ENCODE assay signal across 20 mouse cellular contexts in the genomic region with DNA sequence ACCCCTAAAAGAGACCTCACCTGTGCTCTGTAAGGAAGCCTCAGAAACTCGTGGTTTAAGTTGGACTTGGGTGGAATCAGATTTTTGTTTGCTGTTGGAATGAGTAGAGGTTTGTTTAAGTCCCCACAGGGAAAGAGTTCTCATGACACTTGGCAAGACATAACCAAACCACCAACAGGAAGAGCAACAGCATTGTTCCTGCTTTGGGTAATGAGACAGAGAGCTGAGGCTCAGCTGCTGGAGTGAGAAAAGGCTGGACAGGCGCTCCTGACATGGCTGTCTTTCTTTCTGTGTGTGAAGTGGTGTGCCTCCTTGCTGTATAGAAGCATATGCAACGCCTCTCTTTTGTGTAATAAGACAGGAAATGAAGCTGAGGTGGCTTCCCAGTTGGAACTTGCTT.
DNase-seq lines count a peak whose midpoint lies in the region; ATAC-seq and TF ChIP-seq lines count a peak whose summit lies in the region.
"Had no signal": no experiment of that assay in that cellular context is flagged by ENCODE, and none has a peak within 500 bp of the region (broad histone marks: within the 10 kb centered on the region; RNA-seq: fewer than 3 reads in every experiment).

No protein-coding gene starts in this region.

- no peaks in the 10 kb centered on the region for H3K9me3 ChIP-seq in heart, embryonic 15.5 days (replicated peaks)
- H3K9me3 ChIP-seq in heart, embryonic 11.5 days (replicated peaks; ENCODE audit: control insufficient read depth, low read length): no peaks in the 10 kb centered on the region
- H3K9me3 ChIP-seq in lung, postnatal 0 days (ENCODE audit: low read length): no peaks in the 10 kb centered on the region
- H3K9me3 ChIP-seq: embryonic facial prominence, embryonic 15.5 days; forebrain, embryonic 10.5 days; hindbrain, embryonic 13.5 days; intestine, embryonic 15.5 days had no signal

- no peak overlapping the region for H3K9ac ChIP-seq in heart, embryonic 15.5 days
- no peak overlapping the region for H3K9ac ChIP-seq in heart, embryonic 11.5 days (ENCODE audit: low read depth, low read length)
- no peak overlapping the region for H3K9ac ChIP-seq in lung, postnatal 0 days (replicated peaks; ENCODE audit: low read depth)
- H3K9ac ChIP-seq: embryonic facial prominence, embryonic 15.5 days; hindbrain, embryonic 13.5 days; intestine, embryonic 15.5 days had no signal

- TF ChIP-seq CTCF in gastrocnemius, adult 2 months (IDR thresholded peaks at IDR 0.05): no peak
- no peak for TF ChIP-seq CTCF in lung, postnatal 0 days (IDR thresholded peaks at IDR 0.05)

- peak overlapping the region; percentile 48; the same call in 1 of the 2 replicates for H3K27ac ChIP-seq in gastrocnemius, adult 2 months
- H3K27ac ChIP-seq in heart, embryonic 15.5 days: peak overlapping the region; percentile 65
- no peak overlapping the region for H3K27ac ChIP-seq in heart, embryonic 11.5 days (ENCODE audit: low read depth, low read length)
- H3K27ac ChIP-seq in lung, postnatal 0 days (ENCODE audit: low read length): peak overlapping the region; percentile 26; the same call in 1 of the 2 replicates
- H3K27ac ChIP-seq: embryonic facial prominence, embryonic 15.5 days; forebrain, embryonic 10.5 days; hindbrain, embryonic 13.5 days; intestine, embryonic 15.5 days had no signal

- H3K4me1 ChIP-seq in heart, embryonic 15.5 days (replicated peaks): peaks cover 23% of the 10 kb centered on the region
- peaks cover 3% of the 10 kb centered on the region; the same call in 1 of the 2 replicates for H3K4me1 ChIP-seq in heart, embryonic 11.5 days (ENCODE audit: control insufficient read depth, insufficient read depth, low read length)
- H3K4me1 ChIP-seq in lung, postnatal 0 days (ENCODE audit: insufficient read depth, low read depth, low read length): 0 out of 2 replicates have a peak, but pooled peaks cover 5% of the 10 kb centered on the region
- H3K4me1 ChIP-seq: hindbrain, embryonic 13.5 days; intestine, embryonic 15.5 days had no signal

- H3K4me2 ChIP-seq in heart, embryonic 15.5 days: no peak overlapping the region
- H3K4me2 ChIP-seq in heart, embryonic 11.5 days: no peak overlapping the region
- 0 out of 2 replicates have a peak overlapping the region, but pooled peaks have one; percentile 12 for H3K4me2 ChIP-seq in lung, postnatal 0 days (replicated peaks; ENCODE audit: low read depth, low read length)
- H3K4me2 ChIP-seq: embryonic facial prominence, embryonic 15.5 days; hindbrain, embryonic 13.5 days; intestine, embryonic 15.5 days had no signal

- TF ChIP-seq EP300 in lung, postnatal 0 days (IDR thresholded peaks at IDR 0.05): no peak

- intact Hi-C loops in gastrocnemius, adult 2 months (cut with DNase I): no loop called here

- H3K36me3 ChIP-seq in heart, embryonic 15.5 days: no peaks in the 10 kb centered on the region
- no peaks in the 10 kb centered on the region for H3K36me3 ChIP-seq in heart, embryonic 11.5 days (ENCODE audit: control insufficient read depth, insufficient read depth, low read length)
- H3K36me3 ChIP-seq in lung, postnatal 0 days (ENCODE audit: insufficient read depth, low read length): no peaks in the 10 kb centered on the region
- H3K36me3 ChIP-seq: embryonic facial prominence, embryonic 15.5 days; forebrain, embryonic 10.5 days; hindbrain, embryonic 13.5 days; intestine, embryonic 15.5 days had no signal

- no peak overlapping the region for H3K4me3 ChIP-seq in gastrocnemius, adult 2 months
- H3K4me3 ChIP-seq in heart, embryonic 15.5 days: no peak overlapping the region
- no peak overlapping the region for H3K4me3 ChIP-seq in heart, embryonic 11.5 days (ENCODE audit: low read depth, low read length)
- no peak overlapping the region for H3K4me3 ChIP-seq in lung, postnatal 0 days (ENCODE audit: low read depth, low read length)
- H3K4me3 ChIP-seq: embryonic facial prominence, embryonic 15.5 days; erythroblast, embryonic 14.5 days; forebrain, embryonic 10.5 days; hindbrain, embryonic 13.5 days; intestine, embryonic 15.5 days had no signal

- no peaks in the 10 kb centered on the region for H3K27me3 ChIP-seq in heart, embryonic 15.5 days
- no peaks in the 10 kb centered on the region for H3K27me3 ChIP-seq in heart, embryonic 11.5 days (ENCODE audit: control insufficient read depth, insufficient read depth, low read length)
- H3K27me3 ChIP-seq in lung, postnatal 0 days (replicated peaks; ENCODE audit: insufficient read depth, low read length): no peaks in the 10 kb centered on the region
- H3K27me3 ChIP-seq: embryonic facial prominence, embryonic 15.5 days; hindbrain, embryonic 13.5 days; intestine, embryonic 15.5 days had no signal

- ATAC-seq in heart, embryonic 15.5 days (replicated peaks; ENCODE audit: insufficient number of reproducible peaks, insufficient read depth, low FRiP score, low read depth): no peak
- no peak for ATAC-seq in heart, embryonic 11.5 days (replicated peaks; ENCODE audit: insufficient number of reproducible peaks, low FRiP score, low TSS enrichment)
- no peak for ATAC-seq in lung, postnatal 0 days
- ATAC-seq: forebrain, embryonic 14.5 days; intestine, embryonic 15.5 days had no signal

- no peak for DNase-seq in gastrocnemius, adult 2 months
- no peak for DNase-seq in gastrocnemius, postnatal 10 days
- no peak for DNase-seq in lung, postnatal 0 days (ENCODE audit: low spot score)
- DNase-seq in lung, postnatal 4 days: no peak
- no peak for DNase-seq in adrenal gland, postnatal 14 days
- no peak for DNase-seq in kidney, adult 18-20 months
- DNase-seq: adrenal gland, postnatal 10 days; cerebellum, adult 2 months; cerebellum, postnatal 10 days; embryo, embryonic 11 days; heart, postnatal 36 days; kidney, adult 8-10 months had no signal

- 66% methylated on average over 3 of the region's 3 CpGs for WGBS in heart, embryonic 15.5 days
- 61% methylated on average over 3 of the region's 3 CpGs for WGBS in heart, embryonic 11.5 days (ENCODE audit: insufficient replicate concordance)
- WGBS in lung, postnatal 0 days: 33% methylated on average over 3 of the region's 3 CpGs
